Mouse (Mus musculus) layer of hippocampus, adult 9-10 months (tissue): Measurements from ENCODE around the gene Ncam2.

ENCODE experiments used
- DNase-seq: peaks from one replicate; pipeline ENCODE4 v3.0.0; 2022; ENCODE audit warnings: low spot score

Ncam2 gene

GRCm38 (mm10) chr16:81651550-81651949, 451.1 kb downstream of the Ncam2 start:
- no peak for DNase-seq

DNA sequence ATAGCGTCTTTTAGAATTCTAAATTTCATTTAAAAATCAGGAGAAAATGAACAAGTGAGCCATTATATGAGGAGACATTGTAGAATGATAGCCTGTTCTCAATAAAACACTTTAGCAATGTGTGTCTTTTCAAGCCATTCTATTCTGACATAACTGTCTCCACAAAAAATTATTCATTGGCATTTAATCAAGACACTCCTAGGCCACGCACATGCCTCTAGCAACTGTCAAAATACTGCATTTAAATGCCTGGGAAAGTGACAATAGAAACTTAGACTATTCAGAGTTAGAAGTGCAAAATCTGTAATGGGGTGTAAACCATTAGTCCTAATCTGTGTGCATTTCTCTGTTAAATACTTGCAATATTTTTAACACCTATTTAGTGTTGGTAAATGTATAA, 456.1 kb downstream of the Ncam2 start:
- DNase-seq, result no peak

DNA sequence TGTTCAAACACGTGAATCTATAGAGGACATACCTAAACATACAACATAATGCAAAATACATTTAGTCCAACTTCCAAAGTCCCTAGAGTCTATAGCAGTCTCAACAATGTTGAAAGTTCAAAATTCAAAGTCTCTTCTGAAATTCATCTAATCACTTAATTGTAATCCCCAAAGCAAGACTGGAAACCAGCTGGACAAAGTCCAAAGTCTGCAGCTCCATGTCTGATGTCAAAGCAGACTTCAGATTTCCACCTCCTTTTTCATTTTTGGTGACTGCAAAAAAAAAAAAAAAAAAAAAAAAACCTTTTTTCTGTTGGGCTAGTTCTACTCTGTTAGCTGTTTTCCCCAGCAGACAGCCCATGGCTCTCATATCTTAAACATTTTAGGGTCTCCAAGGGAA, 473.4 kb downstream of the Ncam2 start:
- DNase-seq, result no peak

DNA sequence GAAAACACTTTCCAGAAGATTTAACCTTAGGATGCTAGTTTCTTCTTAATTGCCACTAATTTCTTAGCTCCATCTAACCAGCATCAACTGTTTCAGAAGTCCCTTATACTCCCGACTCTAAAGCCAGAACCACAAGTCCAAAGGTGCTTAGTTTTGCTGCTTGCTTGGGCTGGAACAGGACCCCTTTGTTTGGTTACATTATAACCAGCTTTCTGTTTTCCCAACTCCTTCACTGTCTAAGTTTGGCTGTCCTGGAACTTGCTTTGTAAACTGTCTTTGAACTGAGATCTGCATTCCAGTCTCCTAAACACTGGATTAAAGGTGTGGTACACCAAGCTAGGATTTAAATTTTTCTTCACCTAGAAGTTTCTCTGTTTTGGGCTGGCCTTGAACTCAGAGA, 475.0 kb downstream of the Ncam2 start:
- DNase-seq, result no peak
